Mouse (Mus musculus) natural killer cell, adult 2 months (primary cell): ENCODE results near the gene Clip1.
A peak's percentile ranks its signal among the peaks of the same experiment; 100 is the strongest.
"Not testable (repeated sequence)": the region's sequence is repeated elsewhere in the genome, so short reads cannot be mapped to it uniquely, and the experiment has no call there.

Experiments used
- DNase-seq, 2 experiments: peaks; one replicate each; pipeline ENCODE4 v3.0.0; 2022; ENCODE audit warnings: low spot score in 2 of 2

Clip1 gene

DNA sequence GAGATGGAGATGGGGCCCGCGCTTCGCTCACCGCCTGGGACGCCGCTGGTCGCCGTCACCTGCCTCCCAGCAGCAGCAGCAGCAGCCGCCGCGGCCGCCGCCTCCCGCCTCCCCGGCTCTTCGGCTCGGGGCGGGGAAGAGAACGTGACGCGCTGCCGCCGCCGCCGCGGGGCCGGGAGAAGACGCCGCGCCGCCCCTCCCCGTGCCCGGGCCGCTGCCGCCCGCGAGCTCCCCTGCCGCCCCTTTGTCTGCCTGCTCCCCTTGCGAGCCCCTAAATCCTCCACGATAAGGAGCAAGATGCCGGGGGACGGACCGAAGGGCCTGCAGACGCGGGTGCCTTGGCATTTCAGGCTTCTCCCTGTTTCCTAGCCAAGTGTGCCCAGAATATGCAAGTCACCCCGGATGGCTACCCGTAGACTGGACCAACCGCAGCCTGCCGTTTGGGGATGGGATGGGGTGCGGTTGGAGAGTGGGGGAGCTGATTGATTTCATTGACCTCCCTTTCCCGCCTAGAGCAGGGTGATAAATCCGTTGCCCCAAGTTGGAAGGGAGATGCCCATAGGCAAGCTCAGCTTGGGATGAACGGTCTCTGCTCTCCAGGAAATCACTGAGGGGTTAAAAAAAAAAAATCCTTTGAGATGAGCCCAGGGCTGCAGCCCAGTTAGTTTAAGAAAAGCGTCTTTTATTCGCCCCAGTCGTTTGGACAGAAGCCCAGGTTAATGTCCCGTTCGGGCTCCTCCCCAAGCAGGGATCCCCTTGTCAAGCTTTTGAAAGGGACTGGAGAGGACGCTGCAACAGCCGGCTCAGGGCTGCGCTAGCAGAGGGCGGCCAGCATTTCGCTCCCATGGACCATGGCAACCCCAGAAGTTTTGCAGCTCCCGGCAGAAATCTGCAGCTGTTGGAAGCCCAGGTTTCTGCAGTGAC is at the start of gene Clip1:
Clip1 (minus strand) TSS at position 398 of the 924 bp plus-strand sequence.
- peak in 1 of 2 experiments; percentile 28 for DNase-seq

DNA sequence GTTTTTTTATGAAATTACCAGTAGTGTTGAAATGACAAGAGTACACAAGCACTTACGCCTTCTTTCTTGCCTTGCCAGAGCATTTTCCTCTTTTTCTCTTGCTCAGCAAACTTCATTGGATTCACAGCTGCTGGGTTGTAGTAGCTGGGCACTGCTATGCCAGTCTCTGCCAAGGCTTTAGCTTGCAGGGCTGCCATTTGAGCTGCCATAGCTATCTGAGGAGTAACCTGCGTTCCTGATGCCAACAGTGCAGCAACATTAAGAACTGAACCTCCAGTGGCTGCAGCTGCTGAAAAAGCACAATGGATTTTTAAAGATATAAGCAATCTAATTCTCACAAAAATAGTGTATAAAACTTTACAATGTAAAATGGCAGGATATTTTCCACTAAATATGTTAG is 46.6 kb upstream of the Clip1 start:
- DNase-seq = no peak

DNA sequence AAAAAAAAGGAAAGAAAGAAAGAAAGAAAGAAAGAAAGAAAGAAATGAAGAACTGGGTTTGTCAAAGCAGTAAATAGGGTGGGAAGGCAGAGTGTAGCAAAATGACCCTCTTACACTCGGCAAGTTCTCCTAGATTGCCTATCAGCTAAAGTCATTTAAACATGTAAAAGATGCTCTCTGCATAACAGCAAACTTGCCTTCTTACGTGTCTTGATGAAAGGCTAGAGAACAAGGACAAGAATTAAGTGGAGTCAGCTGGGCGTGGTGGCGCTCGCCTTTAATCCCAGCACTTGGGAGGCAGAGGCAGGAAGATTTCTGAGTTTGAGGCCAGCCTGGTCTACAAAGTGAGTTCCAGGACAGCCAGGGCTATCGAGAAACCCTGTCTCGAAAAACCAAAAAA is 39.4 kb upstream of the Clip1 start:
- not testable (repeated sequence) for DNase-seq

DNA sequence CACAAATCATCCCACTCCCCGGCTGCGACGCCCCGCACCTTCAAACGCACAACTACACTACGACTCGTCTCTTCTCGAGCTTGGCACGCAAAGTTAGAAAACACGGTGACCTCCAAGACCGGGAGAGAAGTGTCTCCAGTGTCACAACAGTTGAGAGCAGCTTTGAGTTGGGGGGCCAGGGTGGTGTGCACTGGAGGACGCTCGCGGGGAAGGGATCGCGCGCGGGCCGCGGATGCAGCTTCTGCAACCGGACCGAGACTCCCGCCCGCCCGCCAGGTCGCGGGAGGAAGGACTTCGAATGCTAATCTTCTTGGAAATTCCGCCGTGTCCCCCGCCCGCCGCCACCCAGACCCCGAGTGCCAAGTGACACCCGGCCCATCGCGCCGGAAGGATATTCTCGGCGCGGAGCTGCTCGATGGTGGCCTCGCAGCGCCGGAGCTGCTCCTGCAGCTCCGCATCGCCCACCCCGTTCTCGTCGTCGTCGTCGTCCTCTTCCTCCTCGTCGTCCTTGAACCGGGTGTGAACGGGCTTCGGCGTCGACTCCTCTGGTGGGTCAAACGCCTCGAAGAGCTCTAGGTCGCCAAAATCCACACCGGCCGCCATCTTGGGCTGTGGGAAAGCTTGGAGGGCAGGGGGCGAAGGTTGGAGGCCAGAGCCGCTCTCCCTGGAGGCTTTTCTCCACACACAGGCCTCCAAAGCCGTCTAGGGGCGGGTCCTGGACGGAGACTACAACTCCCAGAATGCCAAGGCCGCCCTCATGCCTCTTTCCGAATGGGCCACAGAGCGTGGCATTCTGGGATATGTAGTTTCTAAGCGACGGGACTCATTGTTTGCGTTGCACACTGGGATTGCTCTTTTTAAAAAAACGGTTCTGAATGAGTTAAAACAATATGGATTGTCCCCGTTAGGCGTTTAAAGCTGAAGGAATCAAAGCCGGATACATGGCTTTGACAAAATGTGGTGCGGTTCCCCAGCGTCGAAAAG is 36.2 kb upstream of the Clip1 start, which contains the start of gene Zcchc8:
Zcchc8 (minus strand) TSS at position 773 of the 984 bp plus-strand sequence.
- DNase-seq = peak; percentile 93 to 95

DNA sequence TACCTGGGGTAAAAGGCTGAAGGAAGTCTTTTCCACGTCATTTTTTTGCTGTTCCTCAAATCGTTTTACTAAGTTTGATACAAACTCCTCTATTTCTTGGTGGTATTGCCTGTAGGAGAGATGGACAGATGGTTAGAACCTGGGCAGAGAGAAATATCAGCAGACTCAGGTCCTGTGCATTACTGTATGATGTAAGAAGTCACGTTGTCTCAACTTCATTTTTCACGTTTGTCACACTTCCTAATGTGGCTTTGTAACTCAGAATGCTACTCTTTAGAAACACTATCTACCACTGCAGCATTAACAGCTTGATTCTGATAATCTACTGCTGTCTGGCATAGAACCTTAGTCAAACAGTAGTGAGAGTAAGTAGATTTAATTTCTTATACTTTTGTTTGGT is 30.2 kb upstream of the Clip1 start:
- no peak for DNase-seq

DNA sequence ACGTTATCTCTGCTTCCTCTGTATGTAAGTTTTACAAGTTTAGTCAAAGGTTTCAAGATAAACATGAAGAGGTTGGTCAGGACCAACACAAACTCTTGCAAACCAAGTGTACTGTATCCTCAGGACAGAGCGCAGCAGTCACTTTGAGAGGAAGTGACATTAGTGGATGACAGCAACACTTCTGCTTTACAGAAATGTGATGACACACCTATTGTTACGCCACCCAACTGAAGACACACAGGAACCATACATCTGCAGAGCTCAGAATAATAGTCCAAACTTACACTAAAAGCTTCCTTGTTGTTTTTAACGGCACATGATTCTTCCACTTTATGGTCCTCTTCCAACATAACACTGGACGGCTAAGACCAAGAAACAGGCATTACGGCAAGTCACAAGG is 29.4 kb upstream of the Clip1 start:
- DNase-seq = no peak

DNA sequence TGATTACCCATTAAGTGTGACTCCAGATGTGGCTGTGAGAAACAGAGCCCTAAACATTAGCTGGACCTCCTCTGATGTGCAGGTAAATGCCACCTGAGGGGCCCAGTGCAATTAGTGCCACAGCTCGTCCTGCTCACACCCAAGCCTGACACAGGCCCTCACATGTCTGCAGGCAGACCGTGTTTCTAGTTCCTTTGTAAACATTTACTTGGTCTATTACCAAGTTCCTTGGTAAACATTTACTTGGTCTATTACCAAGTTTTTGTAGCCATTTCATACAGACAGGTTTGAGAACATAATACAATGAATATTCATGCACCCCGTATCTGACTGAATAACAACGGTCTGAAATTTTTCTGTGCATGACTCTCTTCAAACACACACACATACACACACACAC is 25.2 kb upstream of the Clip1 start:
- DNase-seq = no peak

DNA sequence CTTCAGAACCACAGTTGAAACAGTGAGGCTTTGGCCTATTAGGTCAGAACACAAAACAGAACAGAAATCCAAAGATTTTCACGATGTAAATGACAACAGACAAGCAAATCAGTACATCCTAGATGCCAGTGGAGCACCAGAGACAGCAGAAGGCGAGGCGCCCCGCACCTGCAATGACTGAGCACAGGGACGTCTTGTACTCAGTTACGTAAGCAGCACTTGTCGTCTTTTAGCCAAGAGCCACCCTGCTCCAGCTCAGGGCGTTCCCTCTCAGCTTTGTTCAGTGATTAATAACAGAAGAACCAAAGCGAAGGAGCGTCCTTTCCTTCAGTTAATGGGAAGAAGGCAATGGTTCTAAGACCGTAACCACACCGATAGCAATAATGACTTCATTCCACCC is 24.2 kb upstream of the Clip1 start:
- DNase-seq = no peak

DNA sequence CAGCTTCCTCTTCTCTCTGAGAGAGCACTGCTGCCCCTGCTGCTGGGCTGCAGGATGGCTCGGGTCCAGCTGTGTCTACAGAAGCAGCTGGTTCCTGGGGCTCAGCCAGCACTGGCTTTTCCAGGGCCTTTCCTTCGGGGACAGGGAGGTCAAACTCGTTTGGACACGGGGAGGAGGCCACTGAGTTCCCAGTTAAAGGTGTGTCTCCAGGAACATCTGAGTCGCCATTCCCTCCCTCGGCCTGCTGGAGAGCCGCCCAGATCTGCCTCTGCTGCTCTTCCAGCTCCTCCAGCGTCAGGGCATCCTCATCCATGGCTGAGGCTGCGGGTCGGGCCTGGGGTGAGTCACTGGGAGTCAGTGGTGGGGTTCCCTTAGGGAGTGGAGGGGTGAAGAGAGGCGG is 16.2 kb upstream of the Clip1 start:
- no peak for DNase-seq

DNA sequence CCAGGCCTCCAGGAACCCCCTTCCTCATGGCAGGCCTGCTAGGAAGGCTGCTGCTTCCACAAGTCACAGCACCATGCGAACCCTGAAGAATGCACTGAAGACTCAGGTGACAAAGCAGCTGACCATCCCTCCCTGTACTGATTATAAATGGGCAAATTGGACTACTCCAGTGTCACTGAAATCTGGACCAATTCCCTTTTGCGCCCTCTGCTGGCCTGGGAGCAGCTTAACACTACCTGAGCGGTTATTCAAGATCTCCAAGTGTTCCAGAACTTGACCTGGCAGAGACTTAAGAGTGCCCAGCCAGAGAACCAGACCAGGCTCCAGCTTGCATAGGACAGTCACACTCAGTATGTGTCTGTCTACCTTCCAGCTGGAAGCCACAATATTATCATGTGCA is 14.8 kb upstream of the Clip1 start:
- DNase-seq = peak; percentile 45 to 71

DNA sequence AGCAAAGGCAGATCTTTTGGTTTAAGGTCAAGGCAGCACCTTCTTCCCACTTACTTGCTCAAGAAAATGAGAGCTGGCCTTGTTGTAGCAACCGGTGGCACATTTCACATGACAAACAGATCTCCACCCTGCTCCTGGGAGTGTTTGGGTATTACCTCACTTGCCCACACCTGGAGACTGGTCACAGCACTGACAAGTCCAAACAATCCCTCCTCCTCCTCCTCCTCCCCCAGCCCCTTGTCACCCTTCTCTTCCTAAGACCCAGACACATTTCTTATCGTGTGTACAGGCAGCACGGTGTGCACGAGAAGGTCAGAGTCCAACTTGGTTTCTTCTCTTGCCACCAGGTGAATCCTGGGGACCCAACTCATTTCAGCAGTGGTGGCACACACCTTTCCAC is 12.5 kb upstream of the Clip1 start:
- no peak for DNase-seq

DNA sequence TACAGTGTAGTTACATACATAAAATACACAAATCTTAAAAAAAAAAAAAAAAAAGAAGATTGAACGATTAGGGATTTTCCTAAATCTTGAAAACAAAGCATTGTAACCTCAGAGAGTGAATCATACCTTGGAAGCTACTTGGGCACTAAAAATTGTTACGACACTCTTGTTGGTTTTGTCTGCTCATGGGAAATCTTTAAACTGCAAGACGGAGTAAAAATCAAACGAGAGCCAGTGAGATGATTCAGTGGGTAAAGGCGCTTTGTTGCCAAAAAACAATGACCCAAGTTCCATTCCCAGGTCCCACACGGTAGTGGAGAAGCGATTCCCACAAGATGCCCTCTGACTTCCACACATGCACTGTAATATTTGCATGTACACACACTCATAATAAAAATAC is 11.8 kb upstream of the Clip1 start:
- no peak for DNase-seq

DNA sequence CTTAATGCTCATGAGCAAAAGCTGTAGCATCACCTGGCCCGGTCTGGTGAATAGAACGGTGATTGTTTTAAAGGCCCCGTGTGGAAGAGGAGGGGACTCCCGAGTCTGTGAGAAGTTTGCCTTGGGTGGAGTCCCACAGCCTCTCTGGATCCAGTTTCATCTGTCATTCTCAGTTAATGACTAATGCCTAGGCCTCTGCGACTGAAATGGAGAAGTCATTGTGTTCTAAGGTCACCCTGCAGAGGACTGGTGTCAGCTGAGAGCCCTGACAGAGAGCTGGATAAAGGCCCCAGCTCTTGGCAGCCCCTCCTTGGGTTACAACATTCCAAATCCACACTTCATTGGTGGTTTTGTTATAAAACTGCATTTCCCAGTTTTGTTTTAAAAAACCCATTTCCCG is 10.1 kb upstream of the Clip1 start:
- no peak for DNase-seq

DNA sequence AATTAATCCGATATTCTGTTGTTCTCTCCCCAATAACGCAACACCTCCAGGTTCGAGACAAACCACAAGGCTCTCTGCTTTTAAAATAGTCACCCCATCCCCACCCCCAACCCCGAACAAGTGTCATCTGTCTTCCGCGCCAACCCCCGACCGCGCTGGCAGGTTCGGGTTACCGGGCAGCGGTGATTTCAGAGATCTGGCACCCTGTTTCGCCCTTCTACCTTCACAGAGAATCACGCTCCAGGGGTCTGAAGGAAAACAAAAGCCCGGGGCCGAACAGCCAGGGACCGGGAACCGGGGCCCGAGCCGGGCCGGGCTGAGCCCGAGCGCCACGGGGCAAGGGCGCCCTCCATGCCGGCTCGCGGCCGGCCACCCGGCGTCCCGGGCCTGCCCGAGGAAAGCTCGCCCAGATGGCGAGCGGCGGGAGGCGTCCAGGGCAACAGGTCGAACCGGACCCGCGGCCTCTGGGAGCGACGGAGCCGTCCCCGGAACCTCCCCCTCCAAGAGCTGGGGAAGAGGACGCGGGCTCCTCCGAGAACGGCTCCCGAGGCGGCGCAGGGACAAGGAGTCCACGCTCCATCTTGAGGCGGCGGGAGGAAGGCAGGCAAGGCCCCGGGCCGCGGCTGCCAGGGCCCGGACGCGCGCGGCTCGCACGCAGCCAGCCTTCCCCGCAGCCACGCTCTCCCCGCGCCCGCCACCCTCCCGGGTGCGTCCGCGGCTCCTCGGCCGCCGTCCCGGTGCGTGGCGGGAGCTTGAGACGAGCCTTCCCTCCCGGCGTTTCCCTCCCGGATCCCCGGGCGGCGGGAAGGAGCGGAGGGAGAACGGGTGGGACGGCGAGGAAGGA is 819 bp downstream of the Clip1 start:
- DNase-seq = peak; percentile 18 to 29

DNA sequence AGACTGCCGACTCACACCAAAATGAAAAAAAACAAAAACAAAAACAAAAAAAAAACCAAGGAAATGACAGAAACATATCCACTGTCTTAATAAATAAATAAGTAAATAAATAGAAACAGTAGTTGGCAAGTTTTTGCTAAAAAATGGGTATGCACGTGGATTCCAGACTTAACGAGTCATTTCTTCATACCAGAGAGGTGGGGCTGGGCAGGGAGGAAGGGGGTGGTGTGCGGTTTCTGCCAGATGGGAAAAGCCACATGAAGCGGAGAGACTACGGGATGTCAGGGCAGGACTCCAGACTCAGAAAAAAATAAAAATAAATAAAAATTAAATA is 1.4 kb downstream of the Clip1 start:
- no peak for DNase-seq

DNA sequence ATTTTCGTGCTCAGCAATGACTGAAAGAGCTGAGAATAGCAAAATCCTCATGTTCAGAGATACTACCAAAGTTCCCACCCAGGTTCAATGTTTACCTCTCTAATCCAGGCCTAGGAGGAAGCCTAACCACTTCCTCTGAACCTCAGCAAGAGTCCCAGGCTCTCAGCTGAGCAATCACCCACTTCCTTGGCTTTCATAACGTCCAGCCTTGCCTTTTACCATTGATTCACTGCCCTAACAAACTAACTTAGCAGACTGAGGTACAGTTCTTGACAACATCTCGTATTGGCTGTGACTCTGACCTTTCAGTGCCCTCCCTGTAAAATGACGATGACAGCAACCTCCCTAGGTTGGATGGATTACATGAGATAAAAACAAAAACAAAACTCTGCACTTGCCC is 2.0 kb downstream of the Clip1 start:
- DNase-seq = no peak

DNA sequence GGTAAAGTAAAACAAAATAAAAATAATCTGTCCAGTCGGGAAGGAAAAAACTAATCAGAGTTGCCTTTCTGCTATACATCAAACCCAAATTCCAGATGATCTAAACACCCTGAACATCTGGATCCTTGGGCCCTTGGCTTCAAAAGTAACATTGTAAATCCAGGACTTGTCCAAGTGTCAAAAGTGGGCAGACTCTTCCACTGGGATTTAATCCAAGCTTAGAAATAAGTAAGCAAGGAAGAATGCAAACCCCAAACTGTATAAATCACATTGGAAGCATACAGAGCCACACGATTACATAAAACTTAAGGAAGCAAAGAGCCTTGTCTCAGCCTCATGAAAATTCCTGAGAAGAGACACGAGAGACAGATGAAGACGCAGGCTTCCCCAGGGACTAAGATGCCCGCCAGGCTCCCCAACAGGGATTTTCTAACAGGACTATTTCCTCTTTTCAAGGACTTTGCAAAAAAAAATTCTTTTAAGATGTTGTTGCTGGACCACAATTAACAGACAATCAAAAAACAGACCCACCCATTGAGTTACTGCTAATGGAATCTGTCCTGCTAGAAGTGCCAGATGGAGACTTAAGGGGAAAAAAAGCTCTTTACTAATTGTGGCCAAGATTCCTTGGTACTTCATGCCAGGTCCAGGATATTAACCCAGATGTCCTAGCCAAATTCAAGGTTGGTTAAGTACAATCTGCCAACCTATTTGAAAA is 4.7 kb downstream of the Clip1 start:
- no peak for DNase-seq

DNA sequence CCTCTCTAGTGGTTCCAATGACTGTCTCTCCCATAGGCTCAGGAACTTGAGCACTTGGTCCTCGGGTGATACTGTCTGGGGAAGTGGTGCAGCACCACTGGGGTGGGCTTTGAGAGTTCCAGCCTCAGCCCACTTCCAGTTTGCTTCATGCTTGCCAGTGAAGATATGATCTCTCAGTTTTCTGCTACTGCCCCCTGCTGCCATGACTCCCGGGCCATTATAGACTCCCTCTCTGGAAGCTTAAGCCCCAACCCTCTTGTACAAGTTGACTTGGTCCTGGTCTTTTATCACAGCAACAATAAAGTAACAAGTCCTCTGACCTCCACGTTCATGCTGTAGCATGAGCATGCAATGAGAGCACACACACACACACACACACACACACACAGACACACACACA is 5.3 kb downstream of the Clip1 start:
- DNase-seq = no peak

DNA sequence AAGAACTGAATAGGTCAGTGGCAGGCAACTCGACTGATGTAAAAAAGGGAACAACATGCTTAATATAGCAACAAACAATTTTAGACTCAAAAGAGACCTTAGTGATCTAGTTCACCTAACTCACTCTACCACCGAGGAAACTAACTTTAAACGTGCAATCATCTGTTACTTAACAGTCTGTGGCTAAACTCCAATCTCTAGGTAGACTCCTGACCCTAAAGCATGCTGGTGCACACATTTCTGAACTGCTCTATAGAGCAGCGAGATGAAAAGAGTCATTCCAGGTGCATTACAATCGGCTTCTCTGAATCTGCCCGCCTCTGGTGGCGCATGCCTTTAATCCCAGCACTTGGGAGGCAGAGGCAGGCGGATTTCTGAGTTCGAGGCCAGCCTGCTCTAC is 8.7 kb downstream of the Clip1 start:
- no peak for DNase-seq

DNA sequence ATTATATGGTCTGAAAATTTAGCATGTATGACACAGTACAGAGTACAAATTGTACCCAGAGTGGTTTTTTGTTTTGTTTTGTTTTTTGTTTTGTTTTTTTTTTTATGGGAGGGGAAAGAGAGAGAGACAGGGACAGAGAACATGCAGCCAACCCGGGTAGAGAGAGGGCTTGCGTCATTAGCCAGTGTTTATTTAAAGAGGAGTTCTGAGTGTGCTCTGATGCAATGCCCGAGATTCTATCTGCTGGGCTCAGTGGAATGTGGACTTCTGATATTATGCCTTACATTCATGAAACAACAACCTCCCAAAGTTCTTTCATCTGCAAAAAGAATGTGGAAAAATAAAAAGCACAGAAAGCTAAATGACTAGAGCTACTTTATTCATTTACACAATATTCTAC is 9.2 kb downstream of the Clip1 start:
- DNase-seq = no peak

DNA sequence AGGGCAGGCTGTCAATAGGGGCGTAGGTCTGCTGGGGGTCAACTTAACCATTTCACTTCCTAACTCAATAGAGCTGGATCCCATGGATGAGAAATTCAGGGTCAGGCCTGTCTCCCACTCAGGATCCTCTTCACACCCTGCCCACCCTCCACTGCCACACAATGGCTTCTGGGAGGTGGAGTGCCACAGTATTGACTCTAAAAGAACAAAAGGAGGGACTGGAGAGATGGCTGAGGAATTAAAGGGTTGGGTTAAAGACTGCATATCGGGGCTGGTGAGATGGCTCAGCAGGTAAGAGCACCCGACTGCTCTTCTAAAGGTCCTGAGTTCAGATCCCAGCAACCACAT is 13.0 kb downstream of the Clip1 start:
- DNase-seq = no peak
